ENCODE assay signal across 30 mouse cellular contexts in the genomic region with DNA sequence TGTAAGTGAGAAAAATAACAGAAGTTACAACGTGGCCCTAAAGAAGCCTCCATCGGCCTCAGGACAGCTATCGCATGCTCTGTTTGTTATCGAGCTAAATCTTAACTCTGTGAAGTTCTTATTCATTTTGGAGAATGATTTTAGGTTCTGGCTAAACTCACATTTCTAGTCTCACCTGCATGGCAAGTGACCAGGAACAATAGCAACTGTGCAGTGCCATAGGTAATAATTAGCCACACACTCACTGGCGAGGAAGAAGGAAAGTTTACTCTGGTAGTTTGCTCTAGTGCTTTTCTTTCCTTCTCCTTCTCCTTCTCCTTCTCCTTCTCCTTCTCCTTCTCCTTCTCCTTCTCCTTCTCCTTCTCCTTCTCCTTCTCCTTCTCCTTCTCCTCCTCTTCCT.
DNase-seq lines count a peak whose midpoint lies in the region; ATAC-seq and TF ChIP-seq lines count a peak whose summit lies in the region.
"Had no signal": no experiment of that assay in that cellular context is flagged by ENCODE, and none has a peak within 500 bp of the region (broad histone marks: within the 10 kb centered on the region; RNA-seq: fewer than 3 reads in every experiment).

No protein-coding gene starts in this region.

- H3K9ac ChIP-seq in heart, embryonic 12.5 days, result no peak overlapping the region
- no peak overlapping the region for H3K9ac ChIP-seq in lung, embryonic 14.5 days
- no peak overlapping the region for H3K9ac ChIP-seq in kidney, embryonic 15.5 days
- H3K9ac ChIP-seq: embryonic facial prominence, embryonic 15.5 days; heart, embryonic 13.5 days; hindbrain, embryonic 14.5 days; liver, embryonic 12.5 days; liver, postnatal 0 days; midbrain, embryonic 12.5 days; neural tube, embryonic 12.5 days had no signal

- peak; percentile 25 for DNase-seq in heart, adult 11 months
- peak; percentile 58 for DNase-seq in lung, embryonic 14.5 days
- DNase-seq in lung, postnatal 10 days, result no peak
- peak; percentile 46 to 51 for DNase-seq in kidney, postnatal 25 days
- no peak for DNase-seq in left cerebral cortex, adult 9 months (ENCODE audit: low spot score in 2 of 2)
- DNase-seq: adrenal gland, adult 8-10 months; cerebellum, adult 8-10 months; cerebellum, postnatal 25 days; gastrocnemius, postnatal 36 days; heart, adult 2 months; heart, postnatal 10 days; left cerebral cortex, postnatal 4 days; liver, postnatal 0 days; right cerebral cortex, adult 18-20 months; spleen, adult 18-20 months; thymus, adult 18-20 months; thymus, postnatal 25 days had no signal

- no peak overlapping the region for H3K4me2 ChIP-seq in heart, embryonic 12.5 days
- H3K4me2 ChIP-seq in lung, embryonic 14.5 days, result no peak overlapping the region
- no peak overlapping the region for H3K4me2 ChIP-seq in kidney, embryonic 15.5 days
- H3K4me2 ChIP-seq: embryonic facial prominence, embryonic 15.5 days; heart, embryonic 13.5 days; hindbrain, embryonic 14.5 days; liver, embryonic 12.5 days; midbrain, embryonic 12.5 days; neural tube, embryonic 12.5 days had no signal

- no peak overlapping the region for H3K27ac ChIP-seq in heart, embryonic 12.5 days (ENCODE audit: poor library complexity, severe bottlenecking)
- peak overlapping the region; percentile 71 for H3K27ac ChIP-seq in lung, embryonic 14.5 days (ENCODE audit: low read depth)
- H3K27ac ChIP-seq in kidney, embryonic 15.5 days, result peak overlapping the region; percentile 75
- H3K27ac ChIP-seq: embryonic facial prominence, embryonic 10.5 days; embryonic facial prominence, embryonic 15.5 days; heart, adult 2 months; heart, embryonic 13.5 days; liver, embryonic 12.5 days; midbrain, embryonic 12.5 days; neural tube, embryonic 12.5 days had no signal

- 0 out of 2 replicates have a peak, but pooled peaks cover 2% of the 10 kb centered on the region for H3K9me3 ChIP-seq in heart, embryonic 12.5 days (replicated peaks)
- peaks cover 5% of the 10 kb centered on the region; the same call in 1 of the 2 replicates for H3K9me3 ChIP-seq in lung, embryonic 14.5 days (ENCODE audit: low read depth, low read length)
- 0 out of 2 replicates have a peak, but pooled peaks cover 3% of the 10 kb centered on the region for H3K9me3 ChIP-seq in kidney, embryonic 15.5 days (replicated peaks)
- H3K9me3 ChIP-seq: embryonic facial prominence, embryonic 15.5 days; heart, embryonic 13.5 days; liver, embryonic 12.5 days; midbrain, embryonic 12.5 days had no signal

- no peaks in the 10 kb centered on the region for H3K4me1 ChIP-seq in heart, embryonic 12.5 days (replicated peaks)
- no peaks in the 10 kb centered on the region for H3K4me1 ChIP-seq in lung, embryonic 14.5 days (ENCODE audit: insufficient read depth)
- 0 out of 2 replicates have a peak, but pooled peaks cover 9% of the 10 kb centered on the region for H3K4me1 ChIP-seq in kidney, embryonic 15.5 days
- H3K4me1 ChIP-seq: heart, embryonic 13.5 days; liver, embryonic 12.5 days; midbrain, embryonic 12.5 days had no signal

- H3K36me3 ChIP-seq in heart, embryonic 12.5 days, result no peaks in the 10 kb centered on the region
- no peaks in the 10 kb centered on the region for H3K36me3 ChIP-seq in lung, embryonic 14.5 days (ENCODE audit: insufficient read depth)
- no peaks in the 10 kb centered on the region for H3K36me3 ChIP-seq in kidney, embryonic 15.5 days
- H3K36me3 ChIP-seq: embryonic facial prominence, embryonic 15.5 days; G1E; liver, embryonic 12.5 days; midbrain, embryonic 12.5 days; neural tube, embryonic 12.5 days had no signal

- no peak for TF ChIP-seq CTCF in lung, embryonic 14.5 days (IDR thresholded peaks at IDR 0.05; ENCODE audit: low read depth)

- no peak overlapping the region for H3K4me3 ChIP-seq in heart, embryonic 12.5 days
- no peak overlapping the region for H3K4me3 ChIP-seq in lung, embryonic 14.5 days (ENCODE audit: low read depth, low read length)
- no peak overlapping the region for H3K4me3 ChIP-seq in kidney, embryonic 15.5 days (replicated peaks)
- H3K4me3 ChIP-seq: embryonic facial prominence, embryonic 10.5 days; embryonic facial prominence, embryonic 15.5 days; heart, adult 2 months; heart, embryonic 13.5 days; liver, embryonic 12.5 days; midbrain, embryonic 12.5 days; myocyte; neural tube, embryonic 12.5 days had no signal

- no peaks in the 10 kb centered on the region for H3K27me3 ChIP-seq in heart, embryonic 12.5 days (replicated peaks)
- no peaks in the 10 kb centered on the region for H3K27me3 ChIP-seq in lung, embryonic 14.5 days (ENCODE audit: insufficient read depth, low read length)
- no peaks in the 10 kb centered on the region for H3K27me3 ChIP-seq in kidney, embryonic 15.5 days
- H3K27me3 ChIP-seq: embryonic facial prominence, embryonic 15.5 days; liver, embryonic 12.5 days; midbrain, embryonic 12.5 days; neural tube, embryonic 12.5 days had no signal

- no peak for ATAC-seq in heart, embryonic 12.5 days (ENCODE audit: insufficient number of reproducible peaks, low FRiP score)
- no peak for ATAC-seq in lung, embryonic 14.5 days (ENCODE audit: insufficient read depth)
- no peak; the same call in 1 of the 2 replicates for ATAC-seq in kidney, embryonic 15.5 days (replicated peaks; ENCODE audit: low FRiP score)
- ATAC-seq: forebrain, embryonic 14.5 days; intestine, postnatal 0 days; liver, embryonic 12.5 days; liver, postnatal 0 days had no signal

- WGBS in heart, embryonic 12.5 days, result 86% methylated on average over 5 of the region's 5 CpGs
- WGBS in lung, embryonic 14.5 days, result 41% methylated on average over 5 of the region's 5 CpGs
- 60% methylated on average over 5 of the region's 5 CpGs for WGBS in kidney, embryonic 15.5 days

Comparison
In these comparisons a context has a peak if more than half of its experiments do, and no peak if none do; other contexts are left out.
1. DNase-seq: peak in heart, adult 11 months (single experiment), lung, embryonic 14.5 days (single experiment) and kidney, postnatal 25 days (2 of 2); none in lung, postnatal 10 days (single experiment) and left cerebral cortex, adult 9 months (0 of 2).